Mouse (Mus musculus) liver, postnatal 0 days (tissue): ENCODE measurements around the gene Nudt9. TPM values are rescaled to one million over a fixed set of nuclear protein-coding genes. Genes with fewer than 3 reads are reported as not detected.
"Not testable (repeated sequence)": the region's sequence is repeated elsewhere in the genome, so short reads cannot be mapped to it uniquely, and the experiment has no call there.

ENCODE experiments used
- ATAC-seq: fragments of 200-750 bp; cut with Nextera tagmentation; 2 replicates; pipeline ENCODE4 v1.8.0; 2017; ENCODE audit warnings: mild to moderate bottlenecking, moderate library complexity
- DNase-seq: peaks from one replicate; pipeline ENCODE4 v3.0.0-alpha.2; 2016
- H3K27ac ChIP-seq: fragments of 300-500 bp; sonication (generic); 2 replicates; pipeline ENCODE4 v1.5.1; 2014; ENCODE audit warnings: antibody characterized with exemption, moderate library complexity, mild to moderate bottlenecking, low read depth
- H3K27me3 ChIP-seq: fragments of 300-500 bp; sonication (generic); 2 replicates; pipeline ENCODE4 v1.6.1; 2014; ENCODE audit warnings: low read length, control low read depth, mixed read lengths; ENCODE audit not compliant: insufficient read depth
- H3K36me3 ChIP-seq: fragments of 300-500 bp; sonication (generic); replicated peaks from 2 replicates; pipeline ENCODE4 v1.6.1; 2014; ENCODE audit warnings: mild to moderate bottlenecking, control low read depth, low read length, moderate library complexity, mixed read lengths; ENCODE audit not compliant: insufficient read depth
- H3K4me1 ChIP-seq: fragments of 300-500 bp; sonication (generic); 2 replicates; pipeline ENCODE4 v1.6.1; 2014; ENCODE audit warnings: antibody characterized with exemption, mild to moderate bottlenecking, control low read depth; ENCODE audit not compliant: insufficient read depth
- H3K4me2 ChIP-seq: fragments of 300-500 bp; sonication (generic); 2 replicates; pipeline ENCODE4 v1.6.1; 2014; ENCODE audit warnings: low read depth, mild to moderate bottlenecking, low read length, moderate library complexity, mixed read lengths
- H3K4me3 ChIP-seq: fragments of 300-500 bp; sonication (generic); 2 replicates; pipeline ENCODE4 v1.5.1; 2014; ENCODE audit warnings: low read depth, low read length
- H3K9ac ChIP-seq: fragments of 300-500 bp; sonication (generic); replicated peaks from 2 replicates; pipeline ENCODE4 v1.6.1; 2014; ENCODE audit warnings: mild to moderate bottlenecking, moderate library complexity
- H3K9me3 ChIP-seq: fragments of 300-500 bp; sonication (generic); 2 replicates; pipeline ENCODE4 v1.6.1; 2016; ENCODE audit warnings: mild to moderate bottlenecking, control low read depth, low read length, mixed read lengths
- CTCF ChIP-seq: sonication (generic); IDR thresholded peaks from 2 replicates; pipeline ENCODE4 v1.5.1; 2016; ENCODE audit warnings: antibody characterized with exemption, low read depth
- EP300 ChIP-seq: IDR thresholded peaks from 2 replicates; pipeline ENCODE4 v1.6.1; 2016; ENCODE audit warnings: antibody characterized with exemption, low read depth, mild to moderate bottlenecking
- WGBS: fragments of 180-500 bp; shearing (Covaris S2); extraction: QIAGEN DNeasy Blood & Tissue Kit; methylation state at CpG from one replicate; pipeline ENCODE4 v1.1.7; 2014; ENCODE audit not compliant: insufficient replicate concordance; 5-methylcytosine and 5-hydroxymethylcytosine counted together
- polyA plus RNA-seq: library from polyadenylated mRNA; unstranded; fragments of >200 nt; fragmentation: Nextera tagmentation; extraction: Ambion mirVana; gene quantifications from 2 replicates; pipeline ENCODE4 v1.2.1, GENCODE M21; 2015

The Nudt9 gene
- polyA plus RNA-seq, 1 experiment from 2014 or later = 48.5 TPM

DNA sequence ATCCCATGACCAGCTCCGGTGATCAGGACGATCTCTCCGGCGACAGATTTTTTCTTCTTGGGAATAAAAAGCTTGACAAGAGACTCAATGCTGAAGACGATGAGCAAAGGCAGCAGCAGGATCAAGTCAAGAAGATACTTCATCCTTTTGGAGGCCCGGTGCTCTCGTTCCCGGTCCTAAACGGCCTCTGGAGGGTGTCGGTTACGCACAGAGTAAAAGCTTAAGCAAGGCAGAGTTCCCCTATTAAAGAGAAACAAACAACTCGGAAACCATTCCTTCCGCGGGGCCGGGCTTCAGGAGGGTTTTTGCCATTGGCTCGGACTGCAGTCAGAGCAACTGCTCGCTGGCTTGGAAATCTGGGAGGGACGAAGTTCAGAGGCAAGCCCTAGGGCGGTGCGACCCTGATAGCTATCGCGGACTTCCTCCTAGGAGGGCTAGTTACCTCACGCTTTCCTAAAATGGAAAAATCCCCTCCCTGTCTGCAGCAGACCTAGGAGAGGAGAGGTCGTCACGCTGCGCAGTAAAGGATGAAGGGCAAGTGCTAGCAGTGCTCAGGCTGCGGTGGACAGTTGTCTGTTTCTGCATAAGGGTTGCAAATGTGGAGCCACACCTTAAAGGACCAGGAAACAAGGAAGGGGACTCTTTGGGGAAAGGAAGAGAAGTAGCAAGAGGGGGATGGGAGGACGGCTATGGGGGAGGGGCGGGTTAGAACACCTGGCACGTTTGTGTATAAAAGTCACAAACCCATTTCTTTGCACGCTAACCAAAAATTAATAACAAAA is 24.3 kb upstream of the Nudt9 start, which contains the start of gene Hsd17b11:
TSS of gene Hsd17b11 (minus strand) at position 323 of the 782 bp plus-strand sequence.
- no peak for TF ChIP-seq EP300
- no peak for TF ChIP-seq CTCF
- Histone ChIP-seq H3K4me2 (peak within 1 kb of the TSS; percentile 79), H3K9me3 (no peaks in the 10 kb centered on the region), H3K27me3 (no peaks in the 10 kb centered on the region), H3K9ac (peak within 1 kb of the TSS; percentile 61), H3K36me3 (peaks cover 10% of the 10 kb centered on the region), H3K27ac (peak within 1 kb of the TSS; percentile 89), H3K4me3 (peak within 1 kb of the TSS; percentile 52), H3K4me1 (peaks cover 37% of the 10 kb centered on the region)
- DNase-seq = peak; percentile 81
- WGBS = under 1% methylated on average over 31 of the region's 31 CpGs
- peak; percentile 87 for ATAC-seq

DNA sequence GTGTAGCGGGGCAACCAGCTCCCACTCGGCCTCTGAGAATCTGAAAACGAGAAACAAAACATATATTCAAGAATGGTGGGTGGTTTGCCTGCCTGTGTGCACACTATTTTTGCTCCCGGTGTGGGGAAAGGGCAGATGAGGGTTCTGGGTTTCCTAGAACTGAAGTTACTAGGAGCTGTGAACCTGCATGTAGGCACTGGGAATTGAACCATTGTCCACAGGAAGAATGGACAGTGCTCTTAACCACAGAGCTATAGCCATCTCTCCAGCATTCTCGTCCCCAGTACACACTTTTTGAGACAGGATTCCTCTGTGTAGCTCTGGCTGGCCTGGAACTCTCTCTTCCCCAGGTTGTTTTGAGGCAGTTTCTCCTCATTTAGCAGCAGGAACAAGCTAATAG is 23.5 kb upstream of the Nudt9 start:
- H3K4me2 ChIP-seq = peak overlapping the region; percentile 79
- peaks cover 5% of the 10 kb centered on the region; the same call in 1 of the 2 replicates for H3K36me3 ChIP-seq
- DNase-seq = no peak
- peaks cover 37% of the 10 kb centered on the region for H3K4me1 ChIP-seq
- ATAC-seq = no peak
- no peaks in the 10 kb centered on the region for H3K27me3 ChIP-seq
- H3K4me3 ChIP-seq = peak overlapping the region; percentile 52
- no peaks in the 10 kb centered on the region for H3K9me3 ChIP-seq
- peak overlapping the region; percentile 89 for H3K27ac ChIP-seq
- TF ChIP-seq EP300 (no peak), CTCF (no peak)
- WGBS = 32% methylated on average over 5 of the region's 5 CpGs
- H3K9ac ChIP-seq = peak overlapping the region; percentile 61; the same call in 1 of the 2 replicates

DNA sequence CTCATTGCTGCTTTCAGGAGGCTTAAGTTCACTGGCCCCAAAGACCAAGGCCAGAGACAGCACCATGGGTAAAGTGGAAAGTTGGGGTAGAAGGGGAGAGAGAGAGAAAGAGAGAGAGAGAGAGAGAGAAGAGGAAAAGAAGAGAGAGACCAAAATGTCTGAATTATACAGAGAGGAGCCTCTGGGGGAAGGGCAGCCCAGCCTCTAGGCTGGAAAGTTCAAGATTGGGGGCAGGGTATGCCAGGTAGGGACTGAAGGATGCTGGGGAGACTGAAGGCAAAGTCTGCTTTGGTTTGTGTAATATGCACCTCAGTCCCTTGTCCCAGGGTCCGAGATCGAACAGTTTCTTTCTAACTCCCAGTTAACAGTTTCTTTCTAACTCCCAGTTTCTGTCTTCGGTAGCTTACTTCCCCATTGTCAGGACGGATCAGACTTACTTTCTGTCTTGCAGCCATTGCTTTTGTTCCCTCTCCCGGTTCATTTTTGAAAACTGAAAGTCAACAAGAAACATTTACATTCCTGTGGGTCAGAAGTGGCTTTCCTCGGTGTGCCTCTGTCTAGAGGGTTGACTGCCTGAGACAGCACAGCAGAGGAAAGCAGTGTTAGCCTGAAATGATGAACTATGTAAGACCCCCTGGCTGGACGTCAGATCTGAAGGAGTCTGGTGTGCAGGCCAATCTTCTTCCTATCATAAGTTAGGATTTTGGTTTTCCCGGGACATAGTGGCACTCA is 22.7 kb upstream of the Nudt9 start:
- no peak for TF ChIP-seq CTCF
- no peak for TF ChIP-seq EP300
- 0 out of 2 replicates have a peak overlapping the region, but pooled peaks have one; percentile 4 for H3K4me3 ChIP-seq
- peak overlapping the region; percentile 49 for H3K4me2 ChIP-seq
- WGBS = 33% methylated on average over 8 of the region's 8 CpGs
- no peaks in the 10 kb centered on the region for H3K27me3 ChIP-seq
- H3K27ac ChIP-seq = peak overlapping the region; percentile 89
- ATAC-seq (no peak), DNase-seq (no peak)
- H3K9me3 ChIP-seq = no peaks in the 10 kb centered on the region
- no peaks in the 10 kb centered on the region for H3K36me3 ChIP-seq
- no peak overlapping the region for H3K9ac ChIP-seq
- H3K4me1 ChIP-seq = peaks cover 37% of the 10 kb centered on the region

DNA sequence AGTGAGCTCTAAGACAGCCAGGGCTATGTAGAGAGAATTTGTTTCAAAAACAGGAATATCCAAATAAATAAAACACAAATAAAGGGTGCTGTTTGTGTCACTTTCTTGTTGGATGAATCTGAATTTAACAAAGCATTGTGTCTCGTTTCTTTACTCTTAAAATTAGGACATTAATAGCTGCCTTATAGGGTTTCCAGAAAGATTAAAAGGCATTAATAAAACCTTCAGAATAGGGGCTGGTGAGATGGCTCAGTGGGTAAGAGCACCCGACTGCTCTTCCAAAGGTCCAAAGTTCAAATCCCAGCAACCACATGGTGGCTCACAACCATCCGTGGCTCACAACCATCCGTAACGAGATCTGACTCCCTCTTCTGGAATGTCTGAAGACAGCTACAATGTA is 21.9 kb upstream of the Nudt9 start:
- ATAC-seq, H3K36me3 ChIP-seq, H3K9me3 ChIP-seq, H3K4me3 ChIP-seq, DNase-seq, H3K4me2 ChIP-seq, H3K9ac ChIP-seq, H3K27me3 ChIP-seq: not testable (repeated sequence)
- peaks cover 37% of the 10 kb centered on the region for H3K4me1 ChIP-seq
- peak overlapping the region; percentile 89; the same call in 1 of the 2 replicates for H3K27ac ChIP-seq
- WGBS = 73% methylated on average over 5 of the region's 5 CpGs

GRCm38 (mm10) chr5:104024762-104025161 is 21.3 kb upstream of the Nudt9 start:
- DNase-seq (no peak), ATAC-seq (no peak)
- no peak overlapping the region for H3K9ac ChIP-seq
- peak overlapping the region; percentile 59; the same call in 1 of the 2 replicates for H3K4me2 ChIP-seq
- peaks cover 31% of the 10 kb centered on the region for H3K4me1 ChIP-seq
- 80% methylated on average over 11 of the region's 11 CpGs for WGBS
- H3K4me3 ChIP-seq = no peak overlapping the region
- TF ChIP-seq EP300 (no peak), CTCF (no peak)
- no peaks in the 10 kb centered on the region for H3K27me3 ChIP-seq
- no peaks in the 10 kb centered on the region for H3K9me3 ChIP-seq
- H3K27ac ChIP-seq = no peak overlapping the region
- H3K36me3 ChIP-seq = no peaks in the 10 kb centered on the region

DNA sequence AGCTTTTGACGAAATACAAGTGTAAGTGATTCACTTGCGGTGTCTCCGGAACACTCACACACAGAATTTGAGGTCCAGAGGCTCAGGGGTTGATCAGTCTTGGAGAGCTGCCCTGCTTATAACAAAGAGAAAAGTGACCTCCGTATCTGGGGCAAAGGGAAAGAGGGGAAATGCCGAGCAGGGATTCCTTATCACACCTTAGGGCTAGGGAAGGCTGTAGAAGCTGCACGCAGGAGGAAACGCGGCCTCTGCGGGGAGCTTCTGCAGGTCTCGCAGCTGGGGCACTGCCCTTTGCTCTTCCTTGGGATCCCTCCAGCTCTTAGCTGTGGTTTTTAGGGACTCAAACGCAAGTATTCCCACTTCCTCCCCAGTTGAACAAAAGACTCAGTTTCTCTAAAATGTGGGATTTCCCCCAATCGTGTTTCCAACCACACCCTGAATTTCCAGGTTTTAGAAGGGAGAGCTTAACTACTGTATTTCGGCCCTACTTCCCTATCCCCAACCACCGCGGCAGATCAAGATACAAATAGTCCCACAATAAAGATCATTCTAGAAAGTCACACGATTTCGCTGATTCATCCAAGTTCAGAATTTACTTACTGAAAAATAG is 20.8 kb upstream of the Nudt9 start:
- Histone ChIP-seq H3K4me3 (0 out of 2 replicates have a peak overlapping the region, but pooled peaks have one; percentile 25), H3K27me3 (no peaks in the 10 kb centered on the region), H3K27ac (no peak overlapping the region), H3K9ac (no peak overlapping the region), H3K4me1 (peaks cover 28% of the 10 kb centered on the region), H3K36me3 (no peaks in the 10 kb centered on the region), H3K4me2 (peak overlapping the region; percentile 59), H3K9me3 (no peaks in the 10 kb centered on the region)
- no peak for ATAC-seq
- DNase-seq = no peak
- WGBS = 36% methylated on average over 17 of the region's 17 CpGs
- no peak for TF ChIP-seq EP300
- no peak for TF ChIP-seq CTCF
